Mouse (Mus musculus) right cerebral cortex, postnatal 10 days (tissue): ENCODE data around the gene Bcl11a.

Experiments
- DNase-seq, 2 experiments: peaks; one replicate each; pipeline ENCODE4 v3.0.0; 2021; ENCODE audit warnings: low spot score in 2 of 2

Gene Bcl11a

GRCm38 (mm10) chr11:24077795-24078705 is at the start of gene Bcl11a:
TSS of gene Bcl11a (plus strand) at chr11:24078056.
- peak; percentile 81 to 88 for DNase-seq

- peak; percentile 42 to 71 for DNase-seq
Measured at GRCm38 (mm10) chr11:24044025-24044424, 33.8 kb upstream of the Bcl11a start.

- peak; percentile 85 to 91 for DNase-seq
Measured at GRCm38 (mm10) chr11:24049226-24050031, 28.4 kb upstream of the Bcl11a start.

GRCm38 (mm10) chr11:24050032-24050757 is 27.7 kb upstream of the Bcl11a start:
- DNase-seq, result no peak

- no peak for DNase-seq
Measured at GRCm38 (mm10) chr11:24052882-24053281, 25.0 kb upstream of the Bcl11a start.

GRCm38 (mm10) chr11:24059137-24059536 is 18.7 kb upstream of the Bcl11a start:
- DNase-seq, result peak in 1 of 2 experiments; percentile 61

GRCm38 (mm10) chr11:24060428-24060827 is 17.4 kb upstream of the Bcl11a start:
- DNase-seq, result no peak

GRCm38 (mm10) chr11:24061819-24062218 is 16.0 kb upstream of the Bcl11a start:
- peak; percentile 67 to 72 for DNase-seq

- DNase-seq, result no peak
Measured at GRCm38 (mm10) chr11:24062495-24063096, 15.3 kb upstream of the Bcl11a start.

- no peak for DNase-seq
Measured at GRCm38 (mm10) chr11:24064221-24064620, 13.6 kb upstream of the Bcl11a start.

- no peak for DNase-seq
Measured at GRCm38 (mm10) chr11:24065313-24065712, 12.5 kb upstream of the Bcl11a start.

GRCm38 (mm10) chr11:24074021-24074591 is 3.8 kb upstream of the Bcl11a start:
- peak in 1 of 2 experiments; percentile 59 for DNase-seq

- DNase-seq, result peak in 1 of 2 experiments; percentile 67
Measured at GRCm38 (mm10) chr11:24074634-24075104, 3.2 kb upstream of the Bcl11a start, which contains the start of gene A830031A19Rik. TSS of gene A830031A19Rik (minus strand) at chr11:24075054.

- DNase-seq, result no peak
Measured at GRCm38 (mm10) chr11:24075486-24076126, 2.2 kb upstream of the Bcl11a start.

GRCm38 (mm10) chr11:24076127-24076650 is 1.7 kb upstream of the Bcl11a start:
- peak; percentile 91 to 92 for DNase-seq

GRCm38 (mm10) chr11:24076821-24077730 is 780 bp upstream of the Bcl11a start:
- DNase-seq, result peak in 1 of 2 experiments; percentile 62

- peak in 1 of 2 experiments; percentile 55 for DNase-seq
Measured at GRCm38 (mm10) chr11:24078706-24079316, 955 bp downstream of the Bcl11a start.
